Mouse (Mus musculus) hindbrain, embryonic 15.5 days (tissue): Measurements from ENCODE around the gene Tmem217. TPM values are rescaled to one million over a fixed set of nuclear protein-coding genes. Genes with fewer than 3 reads are reported as not detected.

Source experiments
- ATAC-seq: fragments of 200-750 bp; cut with Nextera tagmentation; 2 replicates; pipeline ENCODE4 v1.8.0; 2017; ENCODE audit warnings: low read depth, moderate number of reproducible peaks, moderate TSS enrichment; ENCODE audit not compliant: low FRiP score
- H3K27ac ChIP-seq: fragments of 300-500 bp; sonication (generic); replicated peaks from 2 replicates; pipeline ENCODE4 v1.5.1; 2015; ENCODE audit warnings: mild to moderate bottlenecking, inconsistent platforms
- H3K27me3 ChIP-seq: fragments of 300-500 bp; sonication (generic); 2 replicates; pipeline ENCODE4 v1.6.1; 2015; ENCODE audit warnings: control low read depth, inconsistent platforms
- H3K36me3 ChIP-seq: fragments of 300-500 bp; sonication (generic); 2 replicates; pipeline ENCODE4 v1.6.1; 2015; ENCODE audit warnings: control low read depth, inconsistent platforms
- H3K4me1 ChIP-seq: fragments of 300-500 bp; sonication (generic); replicated peaks from 2 replicates; pipeline ENCODE4 v1.6.1; 2015; ENCODE audit warnings: control low read depth, inconsistent platforms
- H3K4me2 ChIP-seq: fragments of 300-500 bp; sonication (generic); 2 replicates; pipeline ENCODE4 v1.6.1; 2015; ENCODE audit warnings: moderate library complexity, mild to moderate bottlenecking, inconsistent platforms
- H3K4me3 ChIP-seq: fragments of 300-500 bp; sonication (generic); 2 replicates; pipeline ENCODE4 v1.5.1; 2015; ENCODE audit warnings: mild to moderate bottlenecking, inconsistent platforms
- H3K9ac ChIP-seq: fragments of 300-500 bp; sonication (generic); 2 replicates; pipeline ENCODE4 v1.6.1; 2015; ENCODE audit warnings: inconsistent platforms
- H3K9me3 ChIP-seq: fragments of 300-500 bp; sonication (generic); 2 replicates; pipeline ENCODE4 v1.6.1; 2016; ENCODE audit warnings: control low read depth, inconsistent platforms
- WGBS: fragments of 180-500 bp; shearing (Covaris S2); methylation state at CpG from one replicate; pipeline ENCODE4 v1.1.7; 2015; 5-methylcytosine and 5-hydroxymethylcytosine counted together
- polyA plus RNA-seq: library from polyadenylated mRNA; unstranded; fragments of >200 nt; fragmentation: Nextera tagmentation; extraction: Ambion mirVana; gene quantifications from 2 replicates; pipeline ENCODE4 v1.2.1, GENCODE M21; 2015

Tmem217 gene
- polyA plus RNA-seq, 1 experiment from 2014 or later: 1.3 TPM

DNA sequence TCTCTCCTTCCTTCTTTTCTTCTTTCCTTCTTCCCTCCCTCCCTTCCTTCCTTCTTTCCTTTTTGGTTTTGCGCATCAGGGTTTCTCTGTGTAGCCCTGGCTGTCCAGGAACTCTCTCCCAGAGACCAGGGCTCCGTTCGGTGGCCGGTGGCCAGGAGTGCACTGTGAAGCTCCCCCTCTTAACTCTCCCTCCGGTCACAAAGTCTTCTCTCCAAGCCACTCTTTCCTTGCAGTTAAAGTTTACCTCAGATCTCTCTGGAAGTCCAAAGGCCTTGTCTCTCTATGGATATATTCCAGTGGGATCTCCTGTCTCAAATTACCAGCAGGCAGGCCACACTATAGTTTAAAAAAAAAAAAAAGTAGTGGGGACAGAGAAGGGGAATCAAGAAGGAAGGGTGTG lies 6.9 kb downstream of the Tmem217 start:
- Histone ChIP-seq H3K4me2 (no peak overlapping the region), H3K9ac (no peak overlapping the region), H3K9me3 (no peaks in the 10 kb centered on the region), H3K27ac (no peak overlapping the region), H3K4me3 (no peak overlapping the region), H3K36me3 (no peaks in the 10 kb centered on the region), H3K4me1 (peaks cover 7% of the 10 kb centered on the region), H3K27me3 (no peaks in the 10 kb centered on the region)
- 91% methylated on average over 5 of the region's 5 CpGs for whole genome bisulfite sequencing
- no peak for ATAC-seq

DNA sequence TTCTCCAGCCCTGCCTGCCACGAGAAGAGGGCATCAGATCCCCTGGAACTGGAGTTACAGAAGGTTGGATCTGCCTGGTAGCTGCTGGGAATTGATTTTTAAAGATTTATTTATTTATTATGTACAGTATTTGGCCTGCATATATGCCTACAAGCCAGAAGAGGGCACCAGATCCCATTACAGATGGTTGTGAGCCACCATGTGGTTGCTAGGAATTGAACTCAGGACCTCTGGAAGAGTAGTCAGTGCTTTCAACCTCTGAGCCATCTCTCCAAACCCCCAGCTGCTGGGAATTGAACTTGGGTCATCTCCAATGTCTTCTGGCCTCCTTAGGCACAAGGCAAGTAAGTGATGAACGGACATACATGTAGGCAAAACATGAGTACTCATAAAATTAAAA lies 8.1 kb downstream of the Tmem217 start:
- ATAC-seq: no peak
- Histone ChIP-seq H3K4me1 (no peaks in the 10 kb centered on the region), H3K9ac (no peak overlapping the region), H3K4me3 (no peak overlapping the region), H3K27ac (no peak overlapping the region), H3K4me2 (no peak overlapping the region), H3K36me3 (no peaks in the 10 kb centered on the region), H3K9me3 (no peaks in the 10 kb centered on the region), H3K27me3 (no peaks in the 10 kb centered on the region)
- WGBS: 86% methylated on average over 2 of the region's 2 CpGs

DNA sequence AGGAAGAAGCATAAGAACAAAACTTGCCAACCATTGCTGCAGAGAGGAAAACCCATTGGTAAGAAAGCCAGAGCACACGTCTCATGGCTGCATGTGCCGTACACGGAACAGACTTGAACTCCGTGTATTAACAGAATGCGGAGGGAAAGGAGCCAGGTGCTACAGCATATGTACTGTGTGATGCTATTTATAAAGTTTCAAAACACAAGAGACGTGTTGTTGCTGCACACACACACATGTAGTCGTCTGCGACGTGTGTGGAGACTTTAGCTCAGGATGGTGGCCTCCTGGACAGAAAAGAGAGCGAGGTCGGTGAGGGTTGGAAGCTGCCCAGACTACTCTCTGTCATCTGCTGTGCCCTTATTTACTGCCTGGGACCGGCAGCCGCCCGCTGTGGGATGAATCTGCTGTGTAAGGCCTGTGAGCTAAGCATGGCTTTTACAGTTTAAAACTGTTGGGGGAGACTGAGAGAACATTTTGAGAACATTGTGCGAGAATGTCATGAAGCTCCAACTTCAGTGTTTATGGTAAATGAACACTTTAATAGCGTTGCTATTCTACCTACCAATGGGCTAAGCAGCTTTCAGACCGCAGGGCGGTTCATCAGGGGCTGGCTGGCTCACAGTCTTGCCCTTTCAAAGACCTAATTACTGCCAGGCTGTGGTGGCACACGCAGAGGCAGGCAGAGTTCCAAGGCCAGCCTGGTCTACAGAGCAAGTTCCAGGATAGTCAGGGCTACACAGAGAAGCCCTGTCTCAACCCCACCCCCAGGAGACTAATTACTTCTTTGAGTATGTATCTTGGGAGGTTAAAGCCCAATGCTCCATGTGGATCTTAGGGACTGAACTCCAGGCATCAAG lies 9.1 kb downstream of the Tmem217 start:
- 90% methylated on average over 19 of the region's 19 CpGs for WGBS
- no peak for ATAC-seq
- no peaks in the 10 kb centered on the region for H3K36me3 ChIP-seq
- H3K4me3 ChIP-seq: no peak overlapping the region
- no peaks in the 10 kb centered on the region for H3K27me3 ChIP-seq
- no peak overlapping the region for H3K9ac ChIP-seq
- no peaks in the 10 kb centered on the region for H3K4me1 ChIP-seq
- H3K4me2 ChIP-seq: no peak overlapping the region
- no peak overlapping the region for H3K27ac ChIP-seq
- H3K9me3 ChIP-seq: no peaks in the 10 kb centered on the region

DNA sequence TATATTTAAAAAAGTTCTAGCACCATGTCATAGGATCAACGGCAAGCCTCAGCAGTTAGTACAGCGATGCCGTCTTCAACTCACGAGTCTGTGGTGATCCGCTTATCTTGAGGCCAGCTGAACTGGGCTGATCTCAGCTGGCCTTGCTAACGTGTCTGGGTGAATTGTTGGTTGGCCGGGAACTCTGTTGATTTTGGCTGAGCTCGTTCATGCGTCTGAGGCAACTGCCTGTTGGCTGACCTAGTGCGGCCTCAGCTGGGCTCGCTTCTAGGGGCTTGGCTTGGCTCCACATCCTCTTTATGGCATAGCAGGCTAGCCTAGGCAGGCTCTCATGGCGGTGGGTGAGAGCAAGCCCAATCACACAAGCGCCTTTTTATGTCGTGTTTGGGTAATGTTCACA lies 10.8 kb downstream of the Tmem217 start:
- no peak overlapping the region for H3K4me2 ChIP-seq
- H3K4me1 ChIP-seq: no peaks in the 10 kb centered on the region
- H3K27ac ChIP-seq: no peak overlapping the region
- H3K36me3 ChIP-seq: no peaks in the 10 kb centered on the region
- H3K27me3 ChIP-seq: no peaks in the 10 kb centered on the region
- ATAC-seq: no peak
- WGBS: 65% methylated on average over 14 of the region's 14 CpGs
- no peak overlapping the region for H3K9ac ChIP-seq
- no peak overlapping the region for H3K4me3 ChIP-seq
- H3K9me3 ChIP-seq: no peaks in the 10 kb centered on the region

DNA sequence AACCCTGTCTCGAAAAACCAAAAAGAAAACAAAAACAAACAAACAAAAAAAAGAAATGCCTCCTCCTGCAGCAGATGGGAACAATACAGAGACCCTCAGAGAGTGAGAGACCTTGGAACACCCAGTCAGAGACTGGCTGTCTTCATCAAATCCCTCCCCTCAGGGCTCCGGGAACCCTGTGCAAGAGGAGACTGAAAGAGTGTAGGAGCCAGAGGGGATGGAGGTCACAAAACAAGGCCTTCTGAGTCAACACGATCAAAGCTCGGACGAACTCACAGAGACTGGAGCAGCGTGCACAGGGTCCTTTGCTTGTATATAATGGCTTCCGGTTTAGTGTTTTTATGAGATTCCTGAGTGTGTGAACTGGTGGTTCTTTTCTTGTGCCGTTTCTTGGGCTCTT lies 11.8 kb downstream of the Tmem217 start:
- Histone ChIP-seq H3K4me2 (no peak overlapping the region), H3K36me3 (no peaks in the 10 kb centered on the region), H3K9me3 (no peaks in the 10 kb centered on the region), H3K27me3 (no peaks in the 10 kb centered on the region), H3K9ac (no peak overlapping the region), H3K27ac (no peak overlapping the region), H3K4me1 (no peaks in the 10 kb centered on the region), H3K4me3 (no peak overlapping the region)
- ATAC-seq: no peak
- 93% methylated on average over 8 of the region's 8 CpGs for WGBS

DNA sequence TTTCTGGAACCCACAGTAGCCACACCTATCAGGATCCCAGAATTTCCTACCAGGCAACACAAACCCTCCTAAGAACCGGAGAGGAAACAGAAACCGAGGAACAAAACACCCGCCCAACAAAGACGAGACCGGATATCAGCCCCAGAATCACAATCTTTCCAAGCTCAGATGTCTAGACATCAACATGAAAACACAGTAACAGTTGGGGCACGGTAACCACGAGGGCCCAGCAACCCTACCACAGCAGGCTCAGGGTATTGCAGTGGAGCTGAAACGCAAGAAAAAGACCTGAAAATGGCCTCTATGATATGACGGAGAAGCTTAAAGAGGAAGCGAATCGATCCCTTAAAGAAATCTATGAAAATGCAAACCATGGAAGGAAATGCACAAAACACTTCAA lies 18.3 kb downstream of the Tmem217 start:
- H3K4me3 ChIP-seq: no peak overlapping the region
- H3K27ac ChIP-seq: no peak overlapping the region
- WGBS: 92% methylated on average over 11 of the region's 11 CpGs

DNA sequence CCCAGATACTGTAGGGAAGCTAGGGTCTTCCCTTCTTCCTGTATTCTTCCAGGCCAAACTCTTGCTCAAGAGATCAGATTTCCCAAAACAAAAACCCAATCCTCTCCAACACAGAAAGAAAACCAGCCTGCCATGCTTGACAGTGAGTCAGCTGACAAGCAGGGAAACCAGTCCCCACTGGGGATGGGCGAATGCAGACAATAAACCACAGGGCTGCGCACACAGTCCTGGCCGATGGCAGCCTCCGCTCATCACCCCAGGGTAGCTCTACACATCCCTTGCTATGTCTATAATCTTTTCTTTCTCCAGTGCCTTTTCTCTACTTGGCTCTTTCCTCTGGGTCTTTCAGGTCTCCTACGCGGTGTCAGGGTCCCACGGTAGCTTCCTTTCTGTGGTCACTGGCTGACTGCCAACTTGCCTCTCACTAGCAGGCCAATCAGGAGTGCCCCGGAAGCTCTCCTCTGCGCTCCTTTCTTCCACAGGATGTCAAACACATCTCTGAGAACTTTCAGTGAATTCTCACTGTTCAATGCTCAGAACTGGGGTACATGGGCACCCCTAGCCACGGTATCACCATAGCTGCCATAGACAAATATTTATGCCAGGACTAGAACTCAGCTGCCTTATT lies 20.3 kb downstream of the Tmem217 start:
- WGBS: 58% methylated on average over 10 of the region's 10 CpGs

More for the DNA sequence above, 18.3 kb downstream of the Tmem217 start:
- Histone ChIP-seq H3K4me1 (peaks cover 7% of the 10 kb centered on the region; the same call in 1 of the 2 replicates), H3K27me3 (no peaks in the 10 kb centered on the region), H3K4me2 (no peak overlapping the region), H3K9me3 (no peaks in the 10 kb centered on the region), H3K36me3 (no peaks in the 10 kb centered on the region), H3K9ac (no peak overlapping the region)
- ATAC-seq: no peak

DNA sequence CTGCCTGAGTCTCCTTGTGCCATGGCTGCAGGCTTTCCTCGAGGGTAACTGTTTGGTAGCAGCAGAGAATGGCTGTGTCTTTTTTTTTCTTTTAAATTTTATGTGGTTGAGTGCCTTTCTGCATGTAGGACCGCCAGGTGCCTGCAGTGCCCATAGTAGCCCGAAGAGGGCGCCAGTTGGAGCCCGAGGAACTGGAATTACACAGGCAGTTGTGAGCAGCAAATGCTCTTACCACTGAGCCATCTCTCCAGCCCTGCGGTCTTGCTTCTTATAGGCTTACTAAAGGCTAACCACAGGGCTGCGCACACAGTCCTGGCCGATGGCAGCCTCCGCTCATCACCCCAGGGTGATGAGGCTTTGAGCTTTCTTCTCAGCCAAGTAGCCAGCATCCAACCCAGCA lies 20.9 kb downstream of the Tmem217 start:
- Histone ChIP-seq H3K4me3 (no peak overlapping the region), H3K4me1 (peaks cover 7% of the 10 kb centered on the region; the same call in 1 of the 2 replicates), H3K36me3 (no peaks in the 10 kb centered on the region), H3K9me3 (no peaks in the 10 kb centered on the region), H3K27me3 (no peaks in the 10 kb centered on the region), H3K27ac (no peak overlapping the region), H3K4me2 (no peak overlapping the region), H3K9ac (no peak overlapping the region)
- ATAC-seq: no peak
- 80% methylated on average over 9 of the region's 9 CpGs for WGBS

More for the DNA sequence above, 20.3 kb downstream of the Tmem217 start:
- no peak overlapping the region for H3K9ac ChIP-seq
- H3K4me3 ChIP-seq: no peak overlapping the region
- peaks cover 7% of the 10 kb centered on the region; the same call in 1 of the 2 replicates for H3K4me1 ChIP-seq
- no peak overlapping the region for H3K27ac ChIP-seq
- no peaks in the 10 kb centered on the region for H3K9me3 ChIP-seq
- no peaks in the 10 kb centered on the region for H3K27me3 ChIP-seq
- no peak overlapping the region for H3K4me2 ChIP-seq
- no peak for ATAC-seq
- no peaks in the 10 kb centered on the region for H3K36me3 ChIP-seq

DNA sequence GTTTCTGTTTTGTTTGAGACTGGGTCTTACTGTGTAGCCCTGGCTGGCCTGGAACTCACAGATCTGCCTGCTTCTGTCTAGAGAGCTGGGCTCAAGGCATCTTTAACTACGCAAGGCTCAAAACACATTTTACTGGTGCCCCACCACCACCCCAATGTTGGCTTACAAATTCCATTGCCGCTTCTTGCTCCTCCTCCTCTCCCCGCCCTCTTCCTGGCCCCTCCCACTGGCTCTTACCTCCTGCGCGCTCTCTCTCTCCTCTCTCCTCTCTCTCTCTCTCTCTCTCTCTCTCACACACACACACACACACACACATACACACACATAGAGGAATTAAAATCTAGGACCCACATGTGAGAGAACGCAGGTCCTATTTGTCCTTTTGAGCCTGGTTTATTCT lies 21.7 kb downstream of the Tmem217 start:
- no peak overlapping the region for H3K4me2 ChIP-seq

DNA sequence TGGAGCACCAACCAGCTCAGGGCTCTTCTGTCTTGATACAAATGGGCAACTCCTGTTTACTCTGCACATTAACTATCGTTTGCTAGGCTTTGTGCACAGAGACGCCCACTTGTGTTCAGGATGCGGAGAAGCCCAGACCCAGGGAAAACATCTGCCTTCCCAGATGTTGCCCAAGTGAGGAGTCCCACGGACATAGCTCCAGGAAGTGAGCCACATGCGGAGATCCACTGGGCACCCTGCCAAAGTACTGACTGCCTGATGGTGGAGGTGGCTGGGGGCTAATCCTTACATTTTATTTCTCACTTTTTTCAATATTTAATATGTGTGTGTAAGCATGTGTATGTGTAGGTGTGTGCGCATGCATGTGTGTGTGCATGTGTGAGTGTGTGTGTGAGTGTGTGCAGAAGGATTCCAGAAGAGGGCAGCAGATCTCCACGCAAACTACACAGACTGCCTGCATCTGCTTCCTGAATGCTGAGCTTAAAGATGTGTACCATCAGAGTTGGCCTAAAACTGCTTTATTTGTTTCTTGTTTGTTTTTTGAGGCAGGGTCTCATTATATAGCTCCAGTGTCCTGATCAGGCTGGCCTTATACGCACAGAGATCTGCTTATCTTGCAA lies 23.5 kb downstream of the Tmem217 start:
- no peak overlapping the region for H3K9ac ChIP-seq

More for the DNA sequence above, 21.7 kb downstream of the Tmem217 start:
- H3K27ac ChIP-seq: no peak overlapping the region
- H3K9me3 ChIP-seq: no peaks in the 10 kb centered on the region
- H3K9ac ChIP-seq: no peak overlapping the region
- H3K36me3 ChIP-seq: no peaks in the 10 kb centered on the region
- WGBS: 71% methylated on average over 6 of the region's 6 CpGs
- H3K27me3 ChIP-seq: no peaks in the 10 kb centered on the region
- ATAC-seq: no peak
- H3K4me3 ChIP-seq: no peak overlapping the region
- peaks cover 7% of the 10 kb centered on the region; the same call in 1 of the 2 replicates for H3K4me1 ChIP-seq

DNA sequence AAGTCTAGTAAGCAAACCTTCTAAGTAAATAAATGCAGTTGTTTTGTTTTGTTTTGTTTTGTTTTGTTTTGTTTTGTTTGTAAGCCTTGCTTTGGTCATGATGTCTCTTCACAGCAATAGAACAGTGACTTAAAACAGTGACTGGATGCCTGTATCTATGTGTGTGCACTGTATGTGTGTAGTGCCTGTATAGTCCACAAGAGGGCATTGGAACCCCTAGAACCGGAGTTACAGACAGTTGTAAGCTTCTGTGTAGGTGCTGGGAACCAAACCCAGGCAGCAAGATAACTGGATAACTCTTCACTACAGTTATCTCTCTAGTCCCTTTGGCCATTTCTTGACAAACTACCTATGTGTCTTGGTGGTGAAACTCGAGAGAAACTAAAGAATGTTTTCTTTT lies 26.6 kb downstream of the Tmem217 start:
- H3K27ac ChIP-seq: no peak overlapping the region
- H3K4me1 ChIP-seq: no peaks in the 10 kb centered on the region
- no peaks in the 10 kb centered on the region for H3K36me3 ChIP-seq
- no peak overlapping the region for H3K9ac ChIP-seq
- no peak overlapping the region for H3K4me2 ChIP-seq
- 75% methylated on average over 2 of the region's 2 CpGs for WGBS
- H3K9me3 ChIP-seq: no peaks in the 10 kb centered on the region
- no peak for ATAC-seq
- no peak overlapping the region for H3K4me3 ChIP-seq
- no peaks in the 10 kb centered on the region for H3K27me3 ChIP-seq

More for the DNA sequence above, 23.5 kb downstream of the Tmem217 start:
- Histone ChIP-seq H3K27ac (no peak overlapping the region), H3K36me3 (no peaks in the 10 kb centered on the region), H3K27me3 (no peaks in the 10 kb centered on the region), H3K9me3 (no peaks in the 10 kb centered on the region), H3K4me3 (no peak overlapping the region), H3K4me2 (no peak overlapping the region), H3K4me1 (peaks cover 7% of the 10 kb centered on the region; the same call in 1 of the 2 replicates)
- ATAC-seq: no peak
- 81% methylated on average over 8 of the region's 8 CpGs for WGBS

DNA sequence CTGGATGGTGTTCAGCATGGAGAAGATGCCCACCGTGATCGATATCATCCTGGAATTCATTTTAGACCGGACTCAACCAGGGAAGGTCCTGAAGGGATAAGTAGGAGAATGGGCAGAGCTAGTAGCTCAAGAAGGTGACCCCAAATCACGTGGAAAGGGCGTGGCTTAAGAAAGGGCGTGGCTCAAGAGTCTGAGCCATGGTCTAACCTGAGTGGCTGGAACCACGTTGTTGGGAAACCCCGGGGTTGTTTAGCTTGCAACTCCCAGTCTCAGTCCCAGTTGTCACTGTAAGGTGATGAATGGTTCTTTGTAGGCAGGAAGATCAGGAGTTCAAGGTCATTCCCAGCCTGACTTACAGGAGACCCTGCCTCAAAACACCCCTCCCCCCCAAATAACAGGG lies 32.5 kb downstream of the Tmem217 start:
- Histone ChIP-seq H3K4me3 (no peak overlapping the region), H3K36me3 (no peaks in the 10 kb centered on the region), H3K9ac (no peak overlapping the region), H3K9me3 (no peaks in the 10 kb centered on the region), H3K4me2 (no peak overlapping the region), H3K27ac (no peak overlapping the region), H3K27me3 (no peaks in the 10 kb centered on the region), H3K4me1 (no peaks in the 10 kb centered on the region)
- ATAC-seq: no peak
- 79% methylated on average over 8 of the region's 8 CpGs for WGBS
